Mouse (Mus musculus): ENCODE results near the gene Nab1.

- TF ChIP-seq POLR2A (IDR thresholded peaks at IDR 0.05; ENCODE audit: low read depth, low read length), result no peak
- no peak for TF ChIP-seq CTCF (conservative IDR thresholded peaks at IDR 0.05; ENCODE audit: insufficient read depth, insufficient read length, low read depth, low read length)
Measured at GRCm38 (mm10) chr1:52422137-52422536, 78.3 kb downstream of the Nab1 start.

All from kidney, adult 2 months (tissue).